Mouse (Mus musculus) ES-Bruce4 (cell line): ENCODE results near the gene Lpcat3. TPM values are rescaled to one million over a fixed set of nuclear protein-coding genes. Genes with fewer than 3 reads are reported as not detected.
"Not testable (repeated sequence)": the region's sequence is repeated elsewhere in the genome, so short reads cannot be mapped to it uniquely, and the experiment has no call there.

ENCODE experiments used
- H3K27ac ChIP-seq: 2 replicates; pipeline ENCODE4 v1.5.1; 2012; ENCODE audit warnings: low read length, inconsistent platforms; ENCODE audit not compliant: insufficient read depth
- H3K27me3 ChIP-seq: 2 replicates; pipeline ENCODE4 v1.6.1; 2012; ENCODE audit warnings: mild to moderate bottlenecking, low read length, inconsistent platforms; ENCODE audit not compliant: control insufficient read depth, poor library complexity, insufficient read depth, severe bottlenecking
- H3K36me3 ChIP-seq: 2 replicates; pipeline ENCODE4 v1.6.1; 2012; ENCODE audit warnings: inconsistent platforms, mild to moderate bottlenecking, low read length, moderate library complexity; ENCODE audit not compliant: control insufficient read depth, poor library complexity, insufficient read depth, severe bottlenecking
- H3K4me1 ChIP-seq: one replicate; pipeline ENCODE4 v1.8.1; 2011; ENCODE audit warnings: low read length; ENCODE audit not compliant: control insufficient read depth, insufficient read depth
- H3K4me3 ChIP-seq: 2 replicates; pipeline ENCODE4 v1.5.1; 2011; ENCODE audit warnings: low read depth, mild to moderate bottlenecking, low read length
- H3K9ac ChIP-seq: 2 replicates; pipeline ENCODE4 v1.6.1; 2012; ENCODE audit warnings: low read depth, mild to moderate bottlenecking, inconsistent platforms; ENCODE audit not compliant: poor library complexity, severe bottlenecking
- H3K9me3 ChIP-seq: replicated peaks from 2 replicates; pipeline ENCODE4 v1.6.1; 2012; ENCODE audit warnings: mild to moderate bottlenecking, low read length, inconsistent platforms; ENCODE audit not compliant: control insufficient read depth, poor library complexity, insufficient read depth, severe bottlenecking
- CTCF ChIP-seq: IDR thresholded peaks from one replicate; pipeline ENCODE4 v1.8.1; 2011; ENCODE audit warnings: low read depth, low read length
- EP300 ChIP-seq: IDR thresholded peaks from 2 replicates; pipeline ENCODE4 v1.6.1; 2011; ENCODE audit warnings: low read depth, low read length; ENCODE audit not compliant: insufficient read depth
- POLR2A ChIP-seq: IDR thresholded peaks from one replicate; pipeline ENCODE4 v1.8.1; 2011; ENCODE audit warnings: low read length; ENCODE audit not compliant: insufficient read depth
- polyA plus RNA-seq: library from polyadenylated mRNA; stranded (reverse); fragments of >200 nt; gene quantifications from 2 replicates; pipeline ENCODE4 v1.2.4, GENCODE M21; 2011; ENCODE audit warnings: low read depth; ENCODE audit not compliant: missing spikeins, insufficient read depth, insufficient read length

Lpcat3 gene
- 69.3 and 73.8 TPM in 2 replicates for polyA plus RNA-seq

GRCm38 (mm10) chr6:124662477-124663423 lies at the start of gene Lpcat3:
Lpcat3 (plus strand) TSS chr6:124663027.
- TF ChIP-seq CTCF (peak; percentile 53), POLR2A (no peak), EP300 (no peak)
- H3K4me3 ChIP-seq, result peak within 1 kb of the TSS; percentile 92
- no peaks in the 10 kb centered on the region for H3K9me3 ChIP-seq
- peak within 1 kb of the TSS; percentile 53 for H3K27ac ChIP-seq
- no peaks in the 10 kb centered on the region for H3K27me3 ChIP-seq
- H3K4me1 ChIP-seq, result no peaks in the 10 kb centered on the region
- H3K9ac ChIP-seq, result peak within 1 kb of the TSS; percentile 60
- H3K36me3 ChIP-seq, result no peaks in the 10 kb centered on the region

GRCm38 (mm10) chr6:124625612-124626011 lies 37.2 kb upstream of the Lpcat3 start:
- H3K9ac ChIP-seq, result no peak overlapping the region
- no peaks in the 10 kb centered on the region for H3K36me3 ChIP-seq
- H3K27ac ChIP-seq, result no peak overlapping the region
- H3K27me3 ChIP-seq, result no peaks in the 10 kb centered on the region
- H3K4me3 ChIP-seq, result no peak overlapping the region
- peaks cover 6% of the 10 kb centered on the region for H3K9me3 ChIP-seq
- TF ChIP-seq EP300 (no peak), POLR2A (no peak)
- no peaks in the 10 kb centered on the region for H3K4me1 ChIP-seq

GRCm38 (mm10) chr6:124626184-124626583 lies 36.6 kb upstream of the Lpcat3 start:
- H3K27ac ChIP-seq, H3K27me3 ChIP-seq, H3K4me1 ChIP-seq, H3K4me3 ChIP-seq, H3K9ac ChIP-seq, H3K9me3 ChIP-seq, H3K36me3 ChIP-seq: not testable (repeated sequence)

- no peak overlapping the region for H3K27ac ChIP-seq
- no peaks in the 10 kb centered on the region for H3K36me3 ChIP-seq
Observed at GRCm38 (mm10) chr6:124630763-124631162, 32.1 kb upstream of the Lpcat3 start.

GRCm38 (mm10) chr6:124635985-124636384 lies 26.8 kb upstream of the Lpcat3 start, which contains the start of gene C1s2:
C1s2 (minus strand) TSS chr6:124636085.
- not testable (repeated sequence) for H3K27ac ChIP-seq, H3K27me3 ChIP-seq, H3K9me3 ChIP-seq, H3K36me3 ChIP-seq, H3K4me3 ChIP-seq, H3K4me1 ChIP-seq, H3K9ac ChIP-seq

More at GRCm38 (mm10) chr6:124630763-124631162, 32.1 kb upstream of the Lpcat3 start:
- TF ChIP-seq POLR2A (no peak), EP300 (no peak), CTCF (no peak)
- no peaks in the 10 kb centered on the region for H3K9me3 ChIP-seq
- H3K9ac ChIP-seq, result no peak overlapping the region
- no peak overlapping the region for H3K4me3 ChIP-seq
- H3K27me3 ChIP-seq, result no peaks in the 10 kb centered on the region
- no peaks in the 10 kb centered on the region for H3K4me1 ChIP-seq

GRCm38 (mm10) chr6:124636858-124637460 lies 25.9 kb upstream of the Lpcat3 start:
- H3K4me1 ChIP-seq, H3K9ac ChIP-seq, H3K9me3 ChIP-seq, H3K27ac ChIP-seq, H3K36me3 ChIP-seq, H3K27me3 ChIP-seq, H3K4me3 ChIP-seq: not testable (repeated sequence)
